Mouse (Mus musculus): ENCODE results near the gene Arhgef7. TPM values are rescaled to one million over a fixed set of nuclear protein-coding genes. Genes with fewer than 3 reads are reported as not detected.

The Arhgef7 gene
- polyA plus RNA-seq, 1 experiment from 2014 or later, result 67.5 TPM

DNA sequence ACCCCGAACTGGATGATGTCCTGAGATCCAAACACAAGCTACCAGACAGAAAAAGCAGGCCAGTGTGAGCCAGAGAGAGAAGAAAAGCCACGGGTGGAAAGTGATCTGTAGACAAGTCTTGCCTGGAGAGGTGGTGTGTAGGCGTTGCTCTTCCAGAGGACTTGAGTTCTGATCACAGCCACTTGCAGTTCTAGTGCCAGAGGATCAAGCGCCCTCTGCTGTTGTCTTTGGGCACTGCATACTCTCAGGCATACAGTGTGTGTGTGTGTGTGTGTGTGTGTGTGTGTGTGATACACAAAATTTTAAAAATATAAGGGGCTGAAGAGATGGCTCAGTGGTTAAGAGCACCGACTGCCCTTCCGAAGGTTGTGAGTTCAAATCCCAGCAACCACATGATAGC is 15.3 kb upstream of the Arhgef7 start:
- no peak overlapping the region for H3K9ac ChIP-seq (ENCODE audit: low read length)
- no peak for ATAC-seq (ENCODE audit: insufficient number of reproducible peaks, insufficient read depth, low FRiP score, low read depth)
- H3K27me3 ChIP-seq (ENCODE audit: control insufficient read depth, insufficient read depth, low read length), result no peaks in the 10 kb centered on the region
- 83% methylated on average over 6 of the region's 6 CpGs for WGBS
- no peak overlapping the region for H3K27ac ChIP-seq (replicated peaks in 1 of 2; ENCODE audit: control insufficient read depth in 1 of 2, insufficient read depth in 1 of 2, low read depth in 2 of 2, low read length in 2 of 2)
- H3K4me1 ChIP-seq (ENCODE audit: control insufficient read depth in 2 of 2, insufficient read depth in 2 of 2, low read length in 2 of 2), result peaks cover 23 to 26% of the 10 kb centered on the region in 2 experiments
- no peak overlapping the region for H3K4me2 ChIP-seq (ENCODE audit: low read length)
- no peaks in the 10 kb centered on the region for H3K36me3 ChIP-seq (ENCODE audit: control insufficient read depth, insufficient read depth, low read length)
- no peaks in the 10 kb centered on the region for H3K9me3 ChIP-seq (ENCODE audit: control insufficient read depth, low read length)
- H3K4me3 ChIP-seq (ENCODE audit: control insufficient read depth in 1 of 2, insufficient read depth in 1 of 2, low read depth in 1 of 2, low read length in 2 of 2), result no peak overlapping the region

GRCm38 (mm10) chr8:11717194-11717593 is 10.3 kb upstream of the Arhgef7 start:
- no peaks in the 10 kb centered on the region for H3K27me3 ChIP-seq (ENCODE audit: control insufficient read depth, insufficient read depth, low read length)
- H3K27ac ChIP-seq (replicated peaks in 1 of 2; ENCODE audit: control insufficient read depth in 1 of 2, insufficient read depth in 1 of 2, low read depth in 2 of 2, low read length in 2 of 2), result no peak overlapping the region
- peaks cover 0 to 3% of the 10 kb centered on the region in 2 experiments; a peak in 1 of 4 replicates for H3K4me1 ChIP-seq (ENCODE audit: control insufficient read depth in 2 of 2, insufficient read depth in 2 of 2, low read length in 2 of 2)
- H3K36me3 ChIP-seq (ENCODE audit: control insufficient read depth, insufficient read depth, low read length), result no peaks in the 10 kb centered on the region
- H3K4me2 ChIP-seq (ENCODE audit: low read length), result no peak overlapping the region
- WGBS, result 50% methylated on average over 4 of the region's 4 CpGs
- H3K4me3 ChIP-seq (ENCODE audit: control insufficient read depth in 1 of 2, insufficient read depth in 1 of 2, low read depth in 1 of 2, low read length in 2 of 2), result no peak overlapping the region
- no peak overlapping the region for H3K9ac ChIP-seq (ENCODE audit: low read length)
- ATAC-seq (ENCODE audit: insufficient number of reproducible peaks, insufficient read depth, low FRiP score, low read depth), result no peak
- H3K9me3 ChIP-seq (ENCODE audit: control insufficient read depth, low read length), result no peaks in the 10 kb centered on the region

DNA sequence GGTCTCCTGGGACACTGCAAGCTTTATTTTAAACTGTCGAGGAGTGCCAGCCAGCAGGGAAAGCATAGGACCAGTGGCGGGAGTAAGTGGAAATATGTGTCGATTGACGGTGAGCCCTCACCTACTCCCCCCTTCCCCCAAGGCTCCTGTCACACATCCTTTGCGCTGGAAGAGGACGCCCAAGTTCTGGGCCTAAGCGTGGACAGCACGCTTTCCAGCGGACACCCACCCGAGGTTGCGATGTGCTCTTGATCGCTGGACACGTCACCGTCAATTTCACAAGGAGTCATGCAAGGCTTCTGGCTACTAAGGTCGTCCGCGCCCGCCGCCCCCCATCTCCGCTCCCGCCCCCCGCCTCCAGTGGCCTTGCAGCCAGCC is 259 bp upstream of the Arhgef7 start:
- ATAC-seq (ENCODE audit: insufficient number of reproducible peaks, insufficient read depth, low FRiP score, low read depth), result peak; percentile 13; the same call in 1 of the 2 replicates
- H3K4me3 ChIP-seq (ENCODE audit: control insufficient read depth in 1 of 2, insufficient read depth in 1 of 2, low read depth in 1 of 2, low read length in 2 of 2), result peak overlapping the region; percentile 62 to 73
- peaks cover 19 to 31% of the 10 kb centered on the region in 2 experiments for H3K4me1 ChIP-seq (ENCODE audit: control insufficient read depth in 2 of 2, insufficient read depth in 2 of 2, low read length in 2 of 2)
- no peaks in the 10 kb centered on the region for H3K36me3 ChIP-seq (ENCODE audit: control insufficient read depth, insufficient read depth, low read length)
- H3K9ac ChIP-seq (ENCODE audit: low read length), result peak overlapping the region; percentile 92
- no peaks in the 10 kb centered on the region for H3K9me3 ChIP-seq (ENCODE audit: control insufficient read depth, low read length)
- WGBS, result under 1% methylated on average over 22 of the region's 22 CpGs
- H3K27me3 ChIP-seq (ENCODE audit: control insufficient read depth, insufficient read depth, low read length), result peaks cover 22% of the 10 kb centered on the region
- H3K4me2 ChIP-seq (ENCODE audit: low read length), result peak overlapping the region; percentile 81
- H3K27ac ChIP-seq (replicated peaks in 1 of 2; ENCODE audit: control insufficient read depth in 1 of 2, insufficient read depth in 1 of 2, low read depth in 2 of 2, low read length in 2 of 2), result peak overlapping the region; percentile 87 to 97

DNA sequence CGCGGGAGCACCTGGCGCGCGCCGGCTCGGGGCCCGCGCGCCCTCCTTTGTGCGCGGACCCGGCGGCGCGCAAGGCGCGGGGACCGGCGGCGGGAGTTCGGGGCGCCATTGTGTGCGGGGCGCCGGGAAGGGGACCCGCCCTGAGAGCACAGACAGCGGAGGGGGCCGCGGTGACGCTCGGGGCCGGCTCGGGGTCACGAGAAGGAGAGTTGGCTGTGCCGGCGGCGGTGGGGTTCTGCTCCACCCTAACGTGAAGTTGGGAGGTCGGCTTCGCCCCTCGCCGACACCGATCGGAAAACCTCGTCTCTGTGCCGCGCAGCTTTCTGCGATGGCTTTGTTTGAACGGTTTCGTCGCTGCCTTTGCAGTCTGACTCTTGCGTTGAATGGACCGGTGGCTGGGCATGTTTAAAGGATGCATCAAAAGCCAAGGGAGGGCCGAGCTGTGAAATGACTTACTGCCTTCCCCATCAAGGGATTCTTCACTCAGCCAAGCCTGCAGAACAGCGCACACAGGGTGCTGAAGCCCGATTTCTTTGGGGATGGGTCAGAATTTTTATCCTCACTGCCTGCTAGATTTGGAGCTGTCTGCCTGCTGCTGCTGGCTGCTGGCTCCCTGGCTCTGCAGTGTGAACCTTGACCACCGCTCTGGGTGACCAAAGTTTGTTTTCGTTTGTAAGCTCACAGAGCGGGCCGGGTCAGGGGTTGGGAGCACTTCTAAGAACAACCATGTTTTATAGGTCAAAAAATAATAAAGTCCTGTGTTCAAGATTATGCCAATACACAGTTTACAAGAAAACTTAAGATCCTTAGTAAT is 1.2 kb downstream of the Arhgef7 start:
- no peaks in the 10 kb centered on the region for H3K9me3 ChIP-seq (ENCODE audit: control insufficient read depth, low read length)
- WGBS, result 1% methylated on average over 61 of the region's 61 CpGs
- peaks cover 19 to 31% of the 10 kb centered on the region in 2 experiments for H3K4me1 ChIP-seq (ENCODE audit: control insufficient read depth in 2 of 2, insufficient read depth in 2 of 2, low read length in 2 of 2)
- H3K27me3 ChIP-seq (ENCODE audit: control insufficient read depth, insufficient read depth, low read length), result peaks cover 24% of the 10 kb centered on the region
- ATAC-seq (ENCODE audit: insufficient number of reproducible peaks, insufficient read depth, low FRiP score, low read depth), result 0 out of 2 replicates have a peak, but pooled peaks have one; percentile 2
- 0 out of 2 replicates have a peak, but pooled peaks cover under 1% of the 10 kb centered on the region for H3K36me3 ChIP-seq (ENCODE audit: control insufficient read depth, insufficient read depth, low read length)
- peak overlapping the region; percentile 62 to 73 for H3K4me3 ChIP-seq (ENCODE audit: control insufficient read depth in 1 of 2, insufficient read depth in 1 of 2, low read depth in 1 of 2, low read length in 2 of 2)
- H3K4me2 ChIP-seq (ENCODE audit: low read length), result peak overlapping the region; percentile 81
- H3K27ac ChIP-seq (replicated peaks in 1 of 2; ENCODE audit: control insufficient read depth in 1 of 2, insufficient read depth in 1 of 2, low read depth in 2 of 2, low read length in 2 of 2), result peak overlapping the region; percentile 81 to 97
- peak overlapping the region; percentile 92 for H3K9ac ChIP-seq (ENCODE audit: low read length)

DNA sequence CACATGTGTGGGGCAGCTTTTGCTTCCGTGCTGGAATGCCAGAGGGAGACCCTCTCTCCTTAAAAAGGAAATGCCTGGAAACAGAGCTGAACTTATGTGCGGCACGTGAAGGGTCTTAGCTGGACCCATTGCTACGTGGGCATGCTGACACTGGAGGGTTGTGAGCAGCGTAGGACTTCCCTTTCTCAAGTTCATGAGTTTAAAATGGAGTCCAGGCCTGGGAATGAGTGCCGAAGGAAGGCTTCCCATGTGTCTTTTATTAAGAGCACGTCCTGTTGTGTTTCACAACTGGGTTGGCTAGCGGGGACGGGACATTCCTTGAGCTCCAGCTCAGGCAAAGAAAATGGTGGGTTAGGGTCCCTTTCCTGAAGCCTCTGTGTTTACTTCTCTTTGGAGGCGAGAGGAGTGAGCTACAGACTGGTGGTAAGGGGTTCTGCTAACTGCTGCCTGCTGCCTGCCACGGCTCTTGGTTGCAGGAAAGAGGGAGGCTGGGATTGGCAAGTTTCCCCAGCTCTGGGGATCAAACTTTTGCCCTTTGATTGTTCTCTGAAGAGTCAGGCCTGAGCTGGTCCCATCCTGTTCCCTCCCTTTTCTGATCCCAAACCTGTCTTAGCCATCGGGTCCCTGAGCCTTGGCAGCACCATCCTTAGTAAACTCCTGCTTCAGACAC is 2.9 kb downstream of the Arhgef7 start:
- WGBS, result 54% methylated on average over 12 of the region's 12 CpGs
- Histone ChIP-seq H3K4me3 (ENCODE audit: control insufficient read depth in 1 of 2, insufficient read depth in 1 of 2, low read depth in 1 of 2, low read length in 2 of 2) (0 out of 4 replicates have a peak overlapping the region, but pooled peaks of 1 of the 2 experiments have one; percentile 1), H3K9me3 (ENCODE audit: control insufficient read depth, low read length) (no peaks in the 10 kb centered on the region), H3K36me3 (ENCODE audit: control insufficient read depth, insufficient read depth, low read length) (0 out of 2 replicates have a peak, but pooled peaks cover 11% of the 10 kb centered on the region), H3K4me1 (ENCODE audit: control insufficient read depth in 2 of 2, insufficient read depth in 2 of 2, low read length in 2 of 2) (peaks cover 19 to 31% of the 10 kb centered on the region in 2 experiments), H3K9ac (ENCODE audit: low read length) (peak overlapping the region; percentile 46; the same call in 1 of the 2 replicates), H3K27me3 (ENCODE audit: control insufficient read depth, insufficient read depth, low read length) (peaks cover 19% of the 10 kb centered on the region; the same call in 1 of the 2 replicates), H3K4me2 (ENCODE audit: low read length) (peak overlapping the region; percentile 81), H3K27ac (replicated peaks in 1 of 2; ENCODE audit: control insufficient read depth in 1 of 2, insufficient read depth in 1 of 2, low read depth in 2 of 2, low read length in 2 of 2) (peak overlapping the region in 1 of 2 experiments; percentile 12; a peak in 1 of 4 replicates)
- ATAC-seq (ENCODE audit: insufficient number of reproducible peaks, insufficient read depth, low FRiP score, low read depth), result no peak

GRCm38 (mm10) chr8:11735672-11736235 is 8.2 kb downstream of the Arhgef7 start:
- H3K9ac ChIP-seq (ENCODE audit: low read length), result no peak overlapping the region
- peaks cover 0 to 3% of the 10 kb centered on the region in 2 experiments; a peak in 2 of 4 replicates for H3K4me1 ChIP-seq (ENCODE audit: control insufficient read depth in 2 of 2, insufficient read depth in 2 of 2, low read length in 2 of 2)
- H3K27ac ChIP-seq (replicated peaks in 1 of 2; ENCODE audit: control insufficient read depth in 1 of 2, insufficient read depth in 1 of 2, low read depth in 2 of 2, low read length in 2 of 2), result no peak overlapping the region
- no peaks in the 10 kb centered on the region for H3K9me3 ChIP-seq (ENCODE audit: control insufficient read depth, low read length)
- H3K27me3 ChIP-seq (ENCODE audit: control insufficient read depth, insufficient read depth, low read length), result 0 out of 2 replicates have a peak, but pooled peaks cover 4% of the 10 kb centered on the region
- peaks cover 30% of the 10 kb centered on the region for H3K36me3 ChIP-seq (ENCODE audit: control insufficient read depth, insufficient read depth, low read length)
- no peak overlapping the region for H3K4me2 ChIP-seq (ENCODE audit: low read length)
- no peak overlapping the region for H3K4me3 ChIP-seq (ENCODE audit: control insufficient read depth in 1 of 2, insufficient read depth in 1 of 2, low read depth in 1 of 2, low read length in 2 of 2)
- no peak for ATAC-seq (ENCODE audit: insufficient number of reproducible peaks, insufficient read depth, low FRiP score, low read depth)
- 77% methylated on average over 15 of the region's 15 CpGs for WGBS

- 76% methylated on average over 6 of the region's 6 CpGs for WGBS
- no peak for ATAC-seq (ENCODE audit: insufficient number of reproducible peaks, insufficient read depth, low FRiP score, low read depth)
- Histone ChIP-seq H3K9me3 (ENCODE audit: control insufficient read depth, low read length) (no peaks in the 10 kb centered on the region), H3K36me3 (ENCODE audit: control insufficient read depth, insufficient read depth, low read length) (peaks cover 32% of the 10 kb centered on the region), H3K4me2 (ENCODE audit: low read length) (no peak overlapping the region), H3K4me1 (ENCODE audit: control insufficient read depth in 2 of 2, insufficient read depth in 2 of 2, low read length in 2 of 2) (peaks cover 3 to 9% of the 10 kb centered on the region in 2 experiments), H3K4me3 (ENCODE audit: control insufficient read depth in 1 of 2, insufficient read depth in 1 of 2, low read depth in 1 of 2, low read length in 2 of 2) (no peak overlapping the region), H3K27ac (replicated peaks in 1 of 2; ENCODE audit: control insufficient read depth in 1 of 2, insufficient read depth in 1 of 2, low read depth in 2 of 2, low read length in 2 of 2) (no peak overlapping the region), H3K9ac (ENCODE audit: low read length) (no peak overlapping the region), H3K27me3 (ENCODE audit: control insufficient read depth, insufficient read depth, low read length) (0 out of 2 replicates have a peak, but pooled peaks cover 4% of the 10 kb centered on the region)
These were observed 9.6 kb downstream of the Arhgef7 start for GRCm38 (mm10) chr8:11737096-11737495.
